Mouse (Mus musculus) testis, adult 10 weeks (tissue): Measurements from ENCODE around the gene Wdr61. TPM values are rescaled to one million over a fixed set of nuclear protein-coding genes. Genes with fewer than 3 reads are reported as not detected.

Experiments
- polyA plus RNA-seq: library from polyadenylated mRNA; stranded (reverse); fragments of 350-450 nt; fragmentation: Illumina TruSeq; extraction: RNeasy Lipid Tissue Mini Kit (QIAGEN cat#74804); gene quantifications from one replicate; pipeline ENCODE4 v1.2.3, GENCODE M21; 2014; ENCODE audit warnings: low read depth, low replicate concordance

Gene Wdr61
- polyA plus RNA-seq: 49.8 TPM

DNA sequence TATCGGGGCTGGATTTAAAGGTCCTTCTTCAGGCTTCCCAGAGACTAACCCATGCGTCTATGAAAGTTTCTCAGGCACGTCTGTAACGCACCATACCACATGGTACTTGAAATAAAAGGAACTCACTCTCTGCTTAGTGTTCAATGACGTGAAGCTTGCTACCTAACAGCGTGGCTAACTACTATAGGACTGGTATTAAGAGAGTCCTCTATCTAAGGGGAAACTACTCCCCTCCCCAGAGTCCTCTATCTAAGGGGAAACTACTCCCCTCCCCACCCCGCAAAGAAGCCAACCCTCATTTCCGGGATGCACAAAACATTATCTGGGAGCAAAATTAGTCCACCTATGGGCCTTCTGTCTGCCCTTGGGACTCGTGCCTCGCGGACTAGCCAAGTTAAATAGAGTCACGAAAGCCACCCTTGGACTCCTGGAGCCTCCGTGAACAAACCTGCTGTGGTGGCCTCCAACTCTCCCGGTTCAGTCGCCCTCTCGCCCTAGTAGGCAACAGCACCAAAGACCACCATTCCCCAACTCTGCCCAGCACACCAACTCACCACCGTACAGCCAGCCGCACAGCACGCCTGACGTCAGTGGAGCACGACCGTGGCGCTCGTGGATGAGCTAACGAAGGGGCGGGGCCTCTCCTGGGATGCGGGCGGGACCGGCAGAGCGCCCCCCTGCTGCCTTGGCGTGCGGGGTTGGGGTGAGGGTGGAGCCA is at the start of gene Wdr61:
TSS of gene Wdr61 (minus strand) at position 599 of the 718 bp plus-strand sequence.

DNA sequence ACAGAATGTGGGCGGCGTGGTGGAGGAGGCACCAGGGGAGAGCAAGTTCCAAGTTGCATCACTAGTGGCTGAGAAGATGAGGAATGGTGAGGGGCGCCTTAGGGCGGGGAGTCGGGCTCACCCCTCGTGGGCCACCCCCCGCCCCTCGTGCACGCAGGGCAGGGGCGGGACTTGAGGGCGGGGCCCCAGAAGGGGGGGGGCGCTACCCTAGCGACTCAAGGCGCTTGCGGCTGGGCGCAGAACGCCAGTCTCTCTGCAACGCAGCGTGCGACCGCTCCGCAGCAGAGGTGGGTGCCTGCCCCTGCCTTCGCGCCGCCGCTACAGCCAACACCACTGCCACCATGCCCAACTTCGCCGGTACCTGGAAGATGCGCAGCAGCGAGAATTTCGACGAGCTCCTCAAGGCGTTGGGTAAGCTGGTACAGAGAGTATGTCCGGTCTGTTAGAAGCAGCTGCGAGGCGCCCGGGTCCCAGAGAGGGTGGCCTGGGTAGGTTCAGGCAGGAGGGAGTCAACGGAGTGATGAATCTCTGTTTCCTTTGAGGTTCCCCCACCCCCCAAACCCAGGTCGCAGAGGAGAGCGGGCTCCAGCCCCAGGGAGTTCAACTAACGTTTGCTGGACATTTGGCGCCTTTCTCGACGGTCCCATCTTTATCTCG is 30.4 kb upstream of the Wdr61 start, which contains the start of gene Crabp1:
TSS of gene Crabp1 (plus strand) at position 188 of the 657 bp plus-strand sequence.

GRCm38 (mm10) chr9:54698318-54699086 is 35.8 kb downstream of the Wdr61 start, which contains the start of gene Dnaja4:
Dnaja4 (plus strand) TSS chr9:54698873.

Other genes with a start within 250 kb of the Wdr61 start
- gene Dmxl2, start 232.9 kb downstream of the Wdr61 start, polyA plus RNA-seq: 38.2 TPM
- gene Sh2d7, start 195.5 kb downstream of the Wdr61 start, polyA plus RNA-seq: 1.8 TPM
- gene Cib2, start 174.3 kb downstream of the Wdr61 start, polyA plus RNA-seq: 0.53 TPM
- 37.0 TPM for gene Idh3a, start 148.2 kb downstream of the Wdr61 start, polyA plus RNA-seq
- gene Acsbg1, start 72.6 kb downstream of the Wdr61 start, polyA plus RNA-seq: 15.5 TPM
- 340 TPM for gene Dnaja4, start 35.6 kb downstream of the Wdr61 start, polyA plus RNA-seq
- gene Crabp1, start 30.2 kb upstream of the Wdr61 start, polyA plus RNA-seq: 0.77 TPM
- gene Ireb2, start 129.3 kb upstream of the Wdr61 start, polyA plus RNA-seq: 130 TPM
- gene Hykk, start 182.8 kb upstream of the Wdr61 start, polyA plus RNA-seq: 1.6 TPM
- 228 TPM for gene Psma4, start 216.3 kb upstream of the Wdr61 start, polyA plus RNA-seq
- gene AY074887, start 216.5 kb upstream of the Wdr61 start, polyA plus RNA-seq: not detected
- gene Chrna5, start 246.4 kb upstream of the Wdr61 start, polyA plus RNA-seq: 35.9 TPM